Mouse (Mus musculus) forebrain, embryonic 10.5 days (tissue): ENCODE data around the gene 2210016F16Rik. TPM values are rescaled to one million over a fixed set of nuclear protein-coding genes. Genes with fewer than 3 reads are reported as not detected.
"Not testable (repeated sequence)": the region's sequence is repeated elsewhere in the genome, so short reads cannot be mapped to it uniquely, and the experiment has no call there.

Source experiments
- DNase-seq: peaks from one replicate; pipeline ENCODE4 v3.0.0-alpha.2; 2017; ENCODE audit warnings: low spot score; ENCODE audit errors: extremely low spot score
- H3K27ac ChIP-seq: fragments of 300-500 bp; sonication (generic); 2 replicates; pipeline ENCODE4 v1.5.1; 2016; ENCODE audit warnings: mild to moderate bottlenecking
- H3K27me3 ChIP-seq: fragments of 300-500 bp; sonication (generic); 2 replicates; pipeline ENCODE4 v1.6.1; 2016; ENCODE audit warnings: mild to moderate bottlenecking; ENCODE audit not compliant: poor library complexity, severe bottlenecking
- H3K36me3 ChIP-seq: fragments of 300-500 bp; sonication (generic); replicated peaks from 2 replicates; pipeline ENCODE4 v1.6.1; 2016; ENCODE audit warnings: mild to moderate bottlenecking, moderate library complexity
- H3K4me1 ChIP-seq: fragments of 300-500 bp; sonication (generic); 2 replicates; pipeline ENCODE4 v1.6.1; 2016
- H3K4me3 ChIP-seq: fragments of 300-500 bp; sonication (generic); 2 replicates; pipeline ENCODE4 v1.5.1; 2016; ENCODE audit warnings: mild to moderate bottlenecking, moderate library complexity
- H3K9me3 ChIP-seq: fragments of 300-500 bp; sonication (generic); 2 replicates; pipeline ENCODE4 v1.6.1; 2016; ENCODE audit warnings: mild to moderate bottlenecking, moderate library complexity
- whole genome bisulfite sequencing: fragments of 180-500 bp; shearing (Covaris S2); methylation state at CpG from one replicate; pipeline ENCODE4 v1.1.7; 2016; 5-methylcytosine and 5-hydroxymethylcytosine counted together
- polyA plus RNA-seq: library from polyadenylated mRNA; unstranded; fragments of >200 nt; fragmentation: Nextera tagmentation; extraction: Ambion mirVana; gene quantifications from 2 replicates; pipeline ENCODE4 v1.2.1, GENCODE M21; 2016

The 2210016F16Rik gene
- polyA plus RNA-seq, 1 experiment from 2014 or later = 29.4 TPM

DNA sequence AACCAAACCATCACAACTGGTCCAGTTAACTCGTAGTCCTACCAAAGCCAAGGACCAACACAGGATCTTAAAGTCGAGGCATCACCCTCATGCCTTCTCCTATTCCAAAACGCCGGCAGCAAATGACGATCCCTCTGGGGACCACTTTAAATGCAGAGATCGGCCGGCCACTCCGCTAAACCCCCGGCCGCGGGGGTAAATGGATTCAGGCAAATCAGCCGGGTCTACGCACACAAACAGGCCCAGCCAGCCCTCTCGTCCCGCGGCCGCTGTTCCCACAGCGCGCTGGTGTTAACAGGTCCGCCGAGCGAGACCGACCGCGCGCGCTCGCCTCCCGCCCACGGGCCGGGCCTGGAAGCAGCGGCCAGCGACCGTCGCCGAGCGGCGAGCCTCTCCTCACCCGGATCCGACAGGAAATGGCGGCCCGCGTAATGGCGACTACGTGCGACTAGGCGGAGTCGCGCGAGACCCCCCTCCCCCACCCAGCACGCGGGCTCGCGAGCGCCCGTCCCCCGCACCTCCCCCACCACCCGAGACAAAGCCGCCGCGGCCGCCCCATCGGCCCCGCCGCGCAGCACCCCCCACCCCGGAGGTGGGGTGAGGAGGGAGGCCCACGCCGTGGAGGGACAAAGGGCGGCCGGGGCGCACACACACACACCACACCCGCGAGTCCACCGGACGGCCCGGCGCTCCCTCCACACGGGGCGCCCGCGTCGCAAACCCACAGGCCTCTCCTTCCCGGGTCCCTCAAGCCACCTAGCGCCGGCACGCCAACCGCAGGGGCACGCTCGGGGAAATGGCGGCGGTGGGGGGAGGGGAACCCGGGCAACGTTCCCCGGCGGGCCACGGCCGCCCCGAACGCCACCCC, 16.3 kb upstream of the 2210016F16Rik start:
- Histone ChIP-seq H3K9me3 (no peaks in the 10 kb centered on the region), H3K36me3 (peaks cover 38% of the 10 kb centered on the region), H3K27me3 (no peaks in the 10 kb centered on the region), H3K4me1 (peaks cover 25% of the 10 kb centered on the region), H3K4me3 (peak overlapping the region; percentile 98), H3K27ac (peak overlapping the region; percentile 100)
- under 1% methylated on average over 91 of the region's 100 CpGs for WGBS
- DNase-seq = peak; percentile 81

GRCm38 (mm10) chr13:58400576-58400975, 15.6 kb upstream of the 2210016F16Rik start:
- Histone ChIP-seq H3K27ac (peak overlapping the region; percentile 100), H3K36me3 (peaks cover 44% of the 10 kb centered on the region), H3K4me1 (peaks cover 25% of the 10 kb centered on the region), H3K4me3 (peak overlapping the region; percentile 98), H3K9me3 (no peaks in the 10 kb centered on the region), H3K27me3 (no peaks in the 10 kb centered on the region)
- 1% methylated on average over 11 of the region's 11 CpGs for WGBS
- DNase-seq = peak; percentile 20

GRCm38 (mm10) chr13:58397651-58398050, 12.6 kb upstream of the 2210016F16Rik start:
- Histone ChIP-seq H3K4me3 (no peak overlapping the region), H3K27me3 (no peaks in the 10 kb centered on the region), H3K9me3 (no peaks in the 10 kb centered on the region), H3K36me3 (peaks cover 74% of the 10 kb centered on the region), H3K4me1 (peaks cover 10% of the 10 kb centered on the region), H3K27ac (no peak overlapping the region)
- 95% methylated on average over 13 of the region's 13 CpGs for WGBS
- no peak for DNase-seq

DNA sequence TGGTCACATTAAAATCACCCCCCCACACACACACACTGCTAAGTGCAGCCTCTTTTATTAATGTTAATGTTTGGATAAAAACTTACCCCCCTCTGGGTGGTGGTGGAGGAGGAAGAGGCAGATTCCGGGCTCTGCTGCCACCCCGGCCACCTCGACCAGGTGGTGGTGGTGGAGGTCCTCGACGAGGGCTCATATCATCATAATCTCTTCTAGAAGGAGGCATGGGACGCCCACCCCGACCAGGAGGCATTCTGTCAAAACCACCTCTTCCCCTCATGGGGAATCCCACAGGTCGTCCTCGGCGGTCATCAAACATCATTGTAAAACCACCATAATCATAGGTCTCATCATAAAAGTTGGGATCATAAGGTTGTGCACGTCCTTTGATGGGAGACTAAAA, 9.4 kb upstream of the 2210016F16Rik start:
- H3K27me3 ChIP-seq, DNase-seq, H3K4me1 ChIP-seq, H3K4me3 ChIP-seq, H3K9me3 ChIP-seq, H3K27ac ChIP-seq: not testable (repeated sequence)
- 91% methylated on average over 11 of the region's 11 CpGs for WGBS
- peaks cover 98% of the 10 kb centered on the region for H3K36me3 ChIP-seq

DNA sequence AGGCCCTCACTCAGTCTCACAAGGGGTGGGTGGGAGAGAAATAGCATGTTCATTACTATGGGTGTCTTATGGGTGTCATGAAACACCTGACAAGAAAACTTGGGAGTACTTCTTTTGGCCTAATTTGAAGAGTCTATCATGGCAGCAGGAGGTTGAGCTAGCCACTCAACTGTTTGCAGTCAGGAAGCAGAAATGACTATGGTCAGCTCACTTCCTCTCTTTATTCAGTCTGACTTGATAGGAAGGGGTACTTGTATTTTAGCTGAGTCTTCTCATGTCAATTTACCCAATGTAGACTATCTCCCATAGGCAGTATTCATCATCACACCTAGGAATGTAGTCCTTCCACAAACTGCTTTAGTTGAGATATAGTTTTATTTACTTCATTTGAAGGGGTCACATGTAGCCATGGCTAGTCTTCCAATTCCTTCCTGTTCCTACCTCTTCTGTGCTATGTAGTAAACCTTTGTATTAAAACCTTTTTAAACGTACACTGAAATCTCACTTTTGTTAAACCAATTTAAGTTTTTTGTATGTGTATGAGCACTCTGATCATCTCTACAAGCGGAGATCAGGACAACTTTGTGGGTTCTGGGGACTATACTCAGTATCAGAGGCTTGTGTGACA, 4.4 kb upstream of the 2210016F16Rik start:
- no peaks in the 10 kb centered on the region for H3K27me3 ChIP-seq
- H3K9me3 ChIP-seq = no peaks in the 10 kb centered on the region
- H3K27ac ChIP-seq = no peak overlapping the region
- WGBS = 90% methylated on average over 2 of the region's 2 CpGs
- H3K4me3 ChIP-seq = no peak overlapping the region
- H3K36me3 ChIP-seq = peaks cover 49% of the 10 kb centered on the region
- H3K4me1 ChIP-seq = peaks cover 12% of the 10 kb centered on the region
- no peak for DNase-seq

- Histone ChIP-seq H3K27me3 (no peaks in the 10 kb centered on the region), H3K27ac (no peak overlapping the region), H3K4me1 (peaks cover 18% of the 10 kb centered on the region), H3K9me3 (no peaks in the 10 kb centered on the region), H3K4me3 (no peak overlapping the region), H3K36me3 (peaks cover 38% of the 10 kb centered on the region)
- DNase-seq = no peak
- WGBS = 57% methylated on average over 3 of the region's 3 CpGs
Observed at GRCm38 (mm10) chr13:58388379-58388778, 3.4 kb upstream of the 2210016F16Rik start.

DNA sequence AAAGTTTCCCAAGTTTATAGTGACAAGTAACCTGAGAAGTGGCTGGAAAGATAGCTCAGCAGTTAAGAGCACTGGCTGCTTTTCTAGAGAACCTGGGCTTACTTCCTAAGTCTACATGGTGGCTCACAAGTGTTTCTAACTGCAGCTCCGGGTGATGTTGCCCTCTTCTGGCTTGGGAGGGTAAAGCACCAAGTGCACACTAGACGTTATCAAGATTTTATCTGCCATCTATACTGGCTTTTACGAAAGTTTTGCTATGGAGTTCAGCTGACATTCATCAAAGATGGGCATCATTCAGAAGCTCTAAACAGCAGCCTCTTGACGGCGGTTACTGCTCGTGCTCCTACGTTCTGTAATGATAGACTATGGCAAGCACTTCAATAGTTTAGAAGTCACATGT, 2.9 kb upstream of the 2210016F16Rik start:
- H3K36me3 ChIP-seq = peaks cover 37% of the 10 kb centered on the region
- 26% methylated on average over 7 of the region's 7 CpGs for WGBS
- peaks cover 18% of the 10 kb centered on the region for H3K4me1 ChIP-seq
- no peaks in the 10 kb centered on the region for H3K27me3 ChIP-seq
- no peaks in the 10 kb centered on the region for H3K9me3 ChIP-seq
- peak; percentile 66 for DNase-seq
- H3K27ac ChIP-seq = no peak overlapping the region
- no peak overlapping the region for H3K4me3 ChIP-seq

DNA sequence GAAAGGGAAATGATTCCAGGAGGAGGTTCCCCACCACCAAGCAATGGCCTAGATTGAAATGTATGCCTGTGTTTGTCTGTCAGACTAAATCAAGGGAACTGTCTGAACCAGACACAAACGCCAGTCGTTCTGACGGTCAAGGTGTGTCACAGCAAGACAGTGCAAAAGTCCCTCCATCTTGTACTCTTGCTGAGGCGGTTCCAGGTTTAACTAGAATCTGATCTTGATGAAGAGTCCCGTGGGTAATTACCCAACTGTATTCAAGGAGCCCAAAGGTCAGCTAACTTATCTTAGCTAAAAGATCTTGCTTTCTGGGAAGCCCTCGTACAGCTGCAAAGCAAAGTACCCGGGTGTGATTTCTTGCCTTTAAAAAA, 509 bp upstream of the 2210016F16Rik start:
- peaks cover 18% of the 10 kb centered on the region for H3K4me1 ChIP-seq
- no peaks in the 10 kb centered on the region for H3K27me3 ChIP-seq
- no peak for DNase-seq
- peak overlapping the region; percentile 87 for H3K4me3 ChIP-seq
- peaks cover 19% of the 10 kb centered on the region for H3K9me3 ChIP-seq
- peak overlapping the region; percentile 92 for H3K27ac ChIP-seq
- H3K36me3 ChIP-seq = peaks cover 39% of the 10 kb centered on the region
- WGBS = 86% methylated on average over 7 of the region's 7 CpGs

GRCm38 (mm10) chr13:58384371-58384770, 654 bp downstream of the 2210016F16Rik start:
- Histone ChIP-seq H3K9me3 (peaks cover 30% of the 10 kb centered on the region), H3K36me3 (peaks cover 39% of the 10 kb centered on the region), H3K27ac (peak overlapping the region; percentile 92), H3K4me3 (peak overlapping the region; percentile 87), H3K27me3 (no peaks in the 10 kb centered on the region), H3K4me1 (peaks cover 18% of the 10 kb centered on the region)
- DNase-seq = no peak
- 62% methylated on average over 11 of the region's 11 CpGs for WGBS

GRCm38 (mm10) chr13:58373153-58373470, 11.9 kb downstream of the 2210016F16Rik start:
- no peaks in the 10 kb centered on the region for H3K27me3 ChIP-seq
- no peak overlapping the region for H3K4me3 ChIP-seq
- DNase-seq = no peak
- H3K4me1 ChIP-seq = no peaks in the 10 kb centered on the region
- peaks cover 11% of the 10 kb centered on the region; the same call in 1 of the 2 replicates for H3K9me3 ChIP-seq
- H3K36me3 ChIP-seq = no peaks in the 10 kb centered on the region
- 93% methylated on average over 2 of the region's 2 CpGs for WGBS
- H3K27ac ChIP-seq = no peak overlapping the region

DNA sequence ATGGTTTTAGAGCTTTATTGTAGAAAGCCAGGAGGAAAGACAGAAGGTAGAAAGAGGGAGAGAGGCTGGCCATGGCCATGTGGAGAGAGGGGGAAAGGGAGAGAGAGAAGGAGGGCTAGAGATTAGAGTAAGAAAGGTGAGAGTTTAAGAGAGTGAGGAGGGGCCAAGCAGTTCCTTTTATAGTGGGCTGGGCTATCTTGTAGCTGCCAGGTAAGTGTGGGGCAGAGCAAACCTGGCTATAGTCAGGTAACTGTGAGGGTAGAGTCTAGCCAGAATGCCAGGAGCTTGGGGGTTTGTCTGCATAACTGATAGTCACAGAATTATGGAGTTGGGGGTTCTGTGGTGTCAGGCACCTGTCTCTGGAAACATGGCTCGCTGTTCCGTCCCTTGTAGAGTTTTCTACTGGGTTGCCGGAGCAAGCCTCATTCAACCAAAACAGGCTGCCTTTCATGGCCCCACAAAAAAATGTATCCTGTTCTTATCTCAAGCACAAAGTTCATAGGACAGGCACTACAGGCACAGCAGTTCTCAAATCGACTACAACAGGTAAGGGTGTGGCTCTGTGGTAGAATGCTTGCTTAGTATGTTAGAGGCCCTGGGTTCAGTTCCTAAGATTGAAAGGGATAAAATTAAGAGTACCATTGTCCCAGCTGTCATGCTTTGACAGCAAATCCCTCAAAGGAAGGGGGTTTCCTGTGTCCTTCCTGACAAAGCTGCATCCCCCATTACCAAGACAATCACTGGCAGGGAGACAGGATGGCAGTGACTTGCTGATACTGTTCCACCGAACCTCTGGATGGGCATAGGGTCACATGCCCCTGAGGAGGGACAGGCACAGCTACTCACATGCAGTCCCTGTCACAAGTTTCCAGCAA, 12.5 kb downstream of the 2210016F16Rik start:
- H3K4me3 ChIP-seq = no peak overlapping the region
- peaks cover 11% of the 10 kb centered on the region; the same call in 1 of the 2 replicates for H3K9me3 ChIP-seq
- no peak for DNase-seq
- H3K27me3 ChIP-seq = no peaks in the 10 kb centered on the region
- H3K36me3 ChIP-seq = no peaks in the 10 kb centered on the region
- WGBS = 92% methylated on average over 5 of the region's 5 CpGs
- no peak overlapping the region for H3K27ac ChIP-seq
- H3K4me1 ChIP-seq = no peaks in the 10 kb centered on the region

- 85% methylated on average over 4 of the region's 4 CpGs for WGBS
- Histone ChIP-seq H3K36me3 (no peaks in the 10 kb centered on the region), H3K27ac (no peak overlapping the region), H3K4me1 (no peaks in the 10 kb centered on the region), H3K4me3 (no peak overlapping the region), H3K9me3 (no peaks in the 10 kb centered on the region), H3K27me3 (no peaks in the 10 kb centered on the region)
- DNase-seq = no peak
Observed at GRCm38 (mm10) chr13:58368835-58369234, 16.2 kb downstream of the 2210016F16Rik start.
